In genomic region chr1:140531285-140531908, GRCm38 (mm10) we compare ENCODE assay signal across 9 mouse cellular contexts.
A peak's percentile ranks its signal among the peaks of the same experiment; 100 is the strongest.
DNase-seq lines count a peak whose midpoint lies in the region; ATAC-seq lines count a peak whose summit lies in the region.
"Had no signal": no experiment of that assay in that cellular context is flagged by ENCODE, and none has a peak within 500 bp of the region (broad histone marks: within the 10 kb centered on the region; RNA-seq: fewer than 3 reads in every experiment).

No protein-coding gene starts in this region.

- no peaks in the 10 kb centered on the region for H3K9me3 ChIP-seq in neural tube, embryonic 11.5 days (ENCODE audit: control insufficient read depth, low read length)

- no peak overlapping the region for H3K27ac ChIP-seq in neural tube, embryonic 11.5 days (ENCODE audit: low read depth, low read length)

- H3K27me3 ChIP-seq in neural tube, embryonic 11.5 days (ENCODE audit: control insufficient read depth, insufficient read depth, low read length): no peaks in the 10 kb centered on the region

- no peak overlapping the region for H3K4me2 ChIP-seq in neural tube, embryonic 11.5 days (ENCODE audit: low read depth)

- no peaks in the 10 kb centered on the region for H3K36me3 ChIP-seq in neural tube, embryonic 11.5 days (ENCODE audit: control insufficient read depth, insufficient read depth, low read length)

- H3K9ac ChIP-seq in neural tube, embryonic 11.5 days (ENCODE audit: low read length): no peak overlapping the region

- DNase-seq in adrenal gland, adult (ENCODE audit: inconsistent age in 2 of 2, low spot score in 1 of 2): peak; percentile 11 to 70
- no peak for DNase-seq in adrenal gland, postnatal 4 days (ENCODE audit: low spot score in 2 of 2)
- DNase-seq in urinary bladder, postnatal 36 days (ENCODE audit: low spot score in 2 of 2): peak; percentile 1 to 13
- DNase-seq in urinary bladder, adult 18-20 months (ENCODE audit: low spot score in 2 of 2): no peak
- DNase-seq in heart, postnatal 36 days: peak; percentile 21 to 34
- peak; percentile 49 to 62 for DNase-seq in left cerebral cortex, postnatal 10 days (ENCODE audit: extremely low spot score in 1 of 2, low spot score in 2 of 2)
- peak; percentile 39 for DNase-seq in neural tube, embryonic 11.5 days (ENCODE audit: low spot score)
- DNase-seq in cerebellum, adult 8-10 months: no peak

- peak; percentile 38; the same call in 1 of the 2 replicates for ATAC-seq in neural tube, embryonic 11.5 days (ENCODE audit: insufficient read depth, low FRiP score, low TSS enrichment)

- intact Hi-C loops in heart, postnatal 36 days (cut with DNase I): loop anchor here (1.0 to 10.0 kb wide), 2 partner anchors 287 to 360 kb away; partner anchors contain the start of gene Kcnt2
- intact Hi-C loops in left cerebral cortex, postnatal 10 days (cut with DNase I): loop anchor here (2.0 kb wide), 1 partner anchor 361 kb away; no protein-coding TSS in a partner anchor

- 42% methylated on average over 4 of the region's 4 CpGs for WGBS in neural tube, embryonic 11.5 days

- no peak overlapping the region for H3K4me3 ChIP-seq in neural tube, embryonic 11.5 days (ENCODE audit: low read depth, low read length)
- H3K4me3 ChIP-seq: myocyte had no signal

- no peaks in the 10 kb centered on the region for H3K4me1 ChIP-seq in neural tube, embryonic 11.5 days (ENCODE audit: control insufficient read depth, insufficient read depth, low read length)

Comparison
In these comparisons a context has a peak if more than half of its experiments do, and no peak if none do; other contexts are left out.
1. DNase-seq: peak in adrenal gland, adult (2 of 2), urinary bladder, postnatal 36 days (2 of 2), heart, postnatal 36 days (2 of 2), left cerebral cortex, postnatal 10 days (2 of 2) and neural tube, embryonic 11.5 days (single experiment); none in adrenal gland, postnatal 4 days (0 of 2), urinary bladder, adult 18-20 months (0 of 2) and cerebellum, adult 8-10 months (single experiment).